Mouse (Mus musculus): ENCODE measurements around the gene Dio1. TPM values are rescaled to one million over a fixed set of nuclear protein-coding genes. Genes with fewer than 3 reads are reported as not detected.

Dio1 gene
- total and polyA plus RNA-seq, 3 experiments, result not detected

GRCm38 (mm10) chr4:107247110-107247509 is 59.9 kb downstream of the Dio1 start:
- no peaks in the 10 kb centered on the region for H3K9me3 ChIP-seq (replicated peaks)
- TF ChIP-seq GATA1 (IDR thresholded peaks at IDR 0.05; ENCODE audit: borderline replicate concordance, low read length), result no peak

GRCm38 (mm10) chr4:107246040-107246439 is 60.9 kb downstream of the Dio1 start:
- Histone ChIP-seq H3K9me3 (replicated peaks) (no peaks in the 10 kb centered on the region), H3K27me3 (ENCODE audit: insufficient read depth, low read length) (no peaks in the 10 kb centered on the region), H3K4me1 (ENCODE audit: insufficient read depth, low read depth, low read length) (peaks cover 31% of the 10 kb centered on the region), H3K4me3 (ENCODE audit: low read depth, low read length) (no peak overlapping the region), H3K36me3 (replicated peaks) (peaks cover 53% of the 10 kb centered on the region)
- TF ChIP-seq POLR2AphosphoS5 (IDR thresholded peaks at IDR 0.05; ENCODE audit: insufficient replicate concordance, low read depth, low read length) (no peak), GATA1 (IDR thresholded peaks at IDR 0.05; ENCODE audit: borderline replicate concordance, low read length) (no peak), TAL1 (conservative IDR thresholded peaks at IDR 0.05; ENCODE audit: low read depth, low read length) (no peak), CTCF (IDR thresholded peaks at IDR 0.05; ENCODE audit: low read depth, low read length) (no peak), GATA2 (IDR thresholded peaks at IDR 0.05; ENCODE audit: borderline replicate concordance, low read depth, low read length) (no peak)
- DNase-seq (ENCODE audit: low spot score) (no peak), ATAC-seq (ENCODE audit: extremely low read depth, insufficient number of reproducible peaks, low FRiP score, poor library complexity, severe bottlenecking) (no peak)

More at GRCm38 (mm10) chr4:107247110-107247509, 59.9 kb downstream of the Dio1 start:
- DNase-seq (ENCODE audit: low spot score), result no peak
- no peak for ATAC-seq (ENCODE audit: extremely low read depth, insufficient number of reproducible peaks, low FRiP score, poor library complexity, severe bottlenecking)
- Histone ChIP-seq H3K27me3 (ENCODE audit: insufficient read depth, low read length) (no peaks in the 10 kb centered on the region), H3K4me1 (ENCODE audit: insufficient read depth, low read depth, low read length) (peaks cover 41% of the 10 kb centered on the region), H3K4me3 (ENCODE audit: low read depth, low read length) (no peak overlapping the region), H3K36me3 (replicated peaks) (peaks cover 46% of the 10 kb centered on the region)

GRCm38 (mm10) chr4:107245368-107245767 is 61.6 kb downstream of the Dio1 start:
- peaks cover 25% of the 10 kb centered on the region for H3K4me1 ChIP-seq (ENCODE audit: insufficient read depth, low read depth, low read length)
- no peaks in the 10 kb centered on the region for H3K27me3 ChIP-seq (ENCODE audit: insufficient read depth, low read length)
- DNase-seq (ENCODE audit: low spot score) (no peak), ATAC-seq (ENCODE audit: extremely low read depth, insufficient number of reproducible peaks, low FRiP score, poor library complexity, severe bottlenecking) (no peak)
- H3K4me3 ChIP-seq (ENCODE audit: low read depth, low read length), result no peak overlapping the region
- TF ChIP-seq CTCF (IDR thresholded peaks at IDR 0.05; ENCODE audit: low read depth, low read length) (no peak), GATA1 (IDR thresholded peaks at IDR 0.05; ENCODE audit: borderline replicate concordance, low read length) (no peak), GATA2 (IDR thresholded peaks at IDR 0.05; ENCODE audit: borderline replicate concordance, low read depth, low read length) (no peak), POLR2AphosphoS5 (IDR thresholded peaks at IDR 0.05; ENCODE audit: insufficient replicate concordance, low read depth, low read length) (no peak), TAL1 (conservative IDR thresholded peaks at IDR 0.05; ENCODE audit: low read depth, low read length) (no peak)
- no peaks in the 10 kb centered on the region for H3K9me3 ChIP-seq (replicated peaks)
- peaks cover 60% of the 10 kb centered on the region for H3K36me3 ChIP-seq (replicated peaks)

- no peak for DNase-seq (ENCODE audit: low spot score)
- Histone ChIP-seq H3K4me1 (ENCODE audit: insufficient read depth, low read depth, low read length) (peaks cover 10% of the 10 kb centered on the region; the same call in 1 of the 2 replicates), H3K36me3 (replicated peaks) (peaks cover 72% of the 10 kb centered on the region), H3K4me3 (ENCODE audit: low read depth, low read length) (no peak overlapping the region), H3K27me3 (ENCODE audit: insufficient read depth, low read length) (no peaks in the 10 kb centered on the region), H3K9me3 (replicated peaks) (no peaks in the 10 kb centered on the region)
- no peak for ATAC-seq (ENCODE audit: extremely low read depth, insufficient number of reproducible peaks, low FRiP score, poor library complexity, severe bottlenecking)
- TF ChIP-seq GATA1 (IDR thresholded peaks at IDR 0.05; ENCODE audit: borderline replicate concordance, low read length), result no peak
- TF ChIP-seq TAL1 (conservative IDR thresholded peaks at IDR 0.05; ENCODE audit: low read depth, low read length), result no peak
- no peak for TF ChIP-seq CTCF (IDR thresholded peaks at IDR 0.05; ENCODE audit: low read depth, low read length)
Measured at GRCm38 (mm10) chr4:107243365-107244333, 63.3 kb downstream of the Dio1 start.

Other genes with a start within 250 kb of the Dio1 start
- 95.0 and 125 TPM in 2 replicates for gene Mrpl37, start 240.3 kb downstream of the Dio1 start, total RNA-seq (2014; fragmentation: Nextera tagmentation)
- gene Mrpl37, start 240.3 kb downstream of the Dio1 start, total RNA-seq (2017), result 50.0 and 50.4 TPM in 2 replicates
- gene Mrpl37, start 240.3 kb downstream of the Dio1 start, polyA plus RNA-seq (2012), result 41.0 and 51.9 TPM in 2 replicates
- 4.3 and 5.3 TPM in 2 replicates for gene Cyb5rl, start 240.2 kb downstream of the Dio1 start, total RNA-seq (2014; fragmentation: Nextera tagmentation)
- gene Cyb5rl, start 240.2 kb downstream of the Dio1 start, total RNA-seq (2017), result 4.2 and 5.2 TPM in 2 replicates
- 3.8 and 4.3 TPM in 2 replicates for gene Cyb5rl, start 240.2 kb downstream of the Dio1 start, polyA plus RNA-seq (2012)
- not detected in 2 replicates for gene Cdcp2, start 210.3 kb downstream of the Dio1 start, total RNA-seq (2014; fragmentation: Nextera tagmentation)
- gene Cdcp2, start 210.3 kb downstream of the Dio1 start, total RNA-seq (2017), result 0.06 and 0.11 TPM in 2 replicates
- not detected in 2 replicates for gene Cdcp2, start 210.3 kb downstream of the Dio1 start, polyA plus RNA-seq (2012)
- 191 and 209 TPM in 2 replicates for gene Tmem59, start 128.8 kb downstream of the Dio1 start, total RNA-seq (2014; fragmentation: Nextera tagmentation)
- gene Tmem59, start 128.8 kb downstream of the Dio1 start, total RNA-seq (2017), result 89.2 and 113 TPM in 2 replicates
- 74.2 and 102 TPM in 2 replicates for gene Tmem59, start 128.8 kb downstream of the Dio1 start, polyA plus RNA-seq (2012)
- 26.5 and 65.8 TPM in 2 replicates for gene Tceanc2, start 128.1 kb downstream of the Dio1 start, total RNA-seq (2014; fragmentation: Nextera tagmentation)
- 15.1 and 15.8 TPM in 2 replicates for gene Tceanc2, start 128.1 kb downstream of the Dio1 start, total RNA-seq (2017)
- gene Tceanc2, start 128.1 kb downstream of the Dio1 start, polyA plus RNA-seq (2012), result 13.4 and 17.6 TPM in 2 replicates
- gene Ldlrad1, start 98.0 kb downstream of the Dio1 start, total RNA-seq (2014; fragmentation: Nextera tagmentation), result 0.75 TPM in 1 of 2 replicates, not detected in the other
- gene Ldlrad1, start 98.0 kb downstream of the Dio1 start, total RNA-seq (2017), result not detected in 2 replicates
- gene Ldlrad1, start 98.0 kb downstream of the Dio1 start, polyA plus RNA-seq (2012), result not detected in 2 replicates
- gene Lrrc42, start 53.6 kb downstream of the Dio1 start, total RNA-seq (2014; fragmentation: Nextera tagmentation), result 20.7 and 23.9 TPM in 2 replicates
- 13.1 and 15.0 TPM in 2 replicates for gene Lrrc42, start 53.6 kb downstream of the Dio1 start, total RNA-seq (2017)
- 13.9 and 15.7 TPM in 2 replicates for gene Lrrc42, start 53.6 kb downstream of the Dio1 start, polyA plus RNA-seq (2012)
- 37.5 and 44.7 TPM in 2 replicates for gene Hspb11, start 53.6 kb downstream of the Dio1 start, total RNA-seq (2014; fragmentation: Nextera tagmentation)
- 31.0 and 33.8 TPM in 2 replicates for gene Hspb11, start 53.6 kb downstream of the Dio1 start, total RNA-seq (2017)
- gene Hspb11, start 53.6 kb downstream of the Dio1 start, polyA plus RNA-seq (2012), result 8.9 and 9.1 TPM in 2 replicates
- 26.8 and 27.5 TPM in 2 replicates for gene Yipf1, start 7.2 kb upstream of the Dio1 start, total RNA-seq (2014; fragmentation: Nextera tagmentation)
- 35.8 and 45.5 TPM in 2 replicates for gene Yipf1, start 7.2 kb upstream of the Dio1 start, total RNA-seq (2017)
- 8.8 and 13.4 TPM in 2 replicates for gene Yipf1, start 7.2 kb upstream of the Dio1 start, polyA plus RNA-seq (2012)
- gene Ndc1, start 60.6 kb upstream of the Dio1 start, total RNA-seq (2014; fragmentation: Nextera tagmentation), result 139 and 144 TPM in 2 replicates
- gene Ndc1, start 60.6 kb upstream of the Dio1 start, total RNA-seq (2017), result 48.9 and 56.3 TPM in 2 replicates
- gene Ndc1, start 60.6 kb upstream of the Dio1 start, polyA plus RNA-seq (2012), result 6.7 and 8.6 TPM in 2 replicates
- 0.38 TPM in 1 of 2 replicates, not detected in the other for gene Glis1, start 127.4 kb upstream of the Dio1 start, total RNA-seq (2014; fragmentation: Nextera tagmentation)
- 0.16 TPM in 1 of 2 replicates, not detected in the other for gene Glis1, start 127.4 kb upstream of the Dio1 start, total RNA-seq (2017)
- 0.20 and 0.23 TPM in 2 replicates for gene Glis1, start 127.4 kb upstream of the Dio1 start, polyA plus RNA-seq (2012)

Data from G1E (cell line).